8 mouse cellular contexts compared by ENCODE assay signal in the genomic region with DNA sequence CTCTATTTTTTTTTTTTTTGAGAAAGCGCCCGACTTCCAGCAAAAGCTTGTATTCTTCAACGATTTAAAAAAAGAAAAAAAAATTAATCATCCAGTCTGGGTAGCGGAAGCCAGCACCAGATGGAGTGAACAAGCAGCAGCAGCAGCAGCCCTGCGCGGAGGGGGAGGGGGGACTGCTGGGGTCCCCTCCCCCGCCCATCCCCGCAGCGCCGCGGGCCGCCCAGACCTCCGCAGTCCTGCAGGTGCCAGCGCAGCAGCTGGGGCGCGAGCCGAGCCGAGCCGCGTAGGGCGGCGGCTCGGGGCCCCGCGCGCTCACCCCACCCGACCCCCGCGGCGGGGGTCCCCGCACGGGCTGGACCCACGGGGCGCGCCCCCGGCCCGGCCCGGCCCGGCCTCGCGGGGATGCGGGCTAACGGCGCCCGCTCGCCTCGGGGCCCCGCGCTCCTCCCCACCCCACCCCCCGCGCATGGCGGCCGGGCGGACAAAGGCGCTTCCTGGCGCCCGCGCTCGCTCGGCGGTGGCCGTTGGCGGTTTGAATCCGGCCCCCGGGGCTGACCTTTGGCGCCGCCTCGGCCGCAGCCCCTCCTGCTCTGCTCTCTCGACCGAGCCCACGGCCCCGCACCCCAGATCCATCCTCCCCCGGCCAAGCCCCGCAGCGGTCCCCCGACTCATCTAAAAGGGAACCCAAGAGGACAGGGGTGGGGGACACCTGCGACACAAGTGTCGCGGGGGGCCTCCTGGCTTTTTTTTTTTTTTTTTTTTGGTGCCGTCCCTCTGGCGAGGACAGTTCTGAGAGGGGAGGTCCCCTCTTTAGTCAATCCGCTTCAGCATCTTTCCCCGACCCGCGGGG. TPM values are rescaled to one million over a fixed set of nuclear protein-coding genes. Genes with fewer than 3 reads are reported as not detected.
DNase-seq lines count a peak whose midpoint lies in the region; ATAC-seq lines count a peak whose summit lies in the region.

No protein-coding gene starts in this region.

- no peaks in the 10 kb centered on the region for H3K36me3 ChIP-seq in forebrain, embryonic 15.5 days
- peaks cover 27% of the 10 kb centered on the region for H3K36me3 ChIP-seq in hindbrain, embryonic 10.5 days
- H3K36me3 ChIP-seq in macrophage (ENCODE audit: inconsistent target), result no peaks in the 10 kb centered on the region

- peak overlapping the region; percentile 96 for H3K4me3 ChIP-seq in forebrain, embryonic 15.5 days
- H3K4me3 ChIP-seq in hindbrain, embryonic 10.5 days, result peak overlapping the region; percentile 84
- peak overlapping the region; percentile 84 for H3K4me3 ChIP-seq in macrophage (ENCODE audit: inconsistent target)

- no peaks in the 10 kb centered on the region for H3K27me3 ChIP-seq in forebrain, embryonic 15.5 days
- H3K27me3 ChIP-seq in hindbrain, embryonic 10.5 days (ENCODE audit: insufficient read depth, poor library complexity, severe bottlenecking), result no peaks in the 10 kb centered on the region

- H3K9me3 ChIP-seq in forebrain, embryonic 15.5 days, result no peaks in the 10 kb centered on the region
- no peaks in the 10 kb centered on the region for H3K9me3 ChIP-seq in hindbrain, embryonic 10.5 days

- peak; percentile 86 for ATAC-seq in forebrain, embryonic 15.5 days (replicated peaks)

- under 1% methylated on average over 58 of the region's 86 CpGs for WGBS in forebrain, embryonic 15.5 days
- under 1% methylated on average over 86 of the region's 86 CpGs for WGBS in hindbrain, embryonic 10.5 days
- 2% methylated on average over 56 of the region's 86 CpGs for WGBS in macrophage (ENCODE audit: missing documents)

- H3K27ac ChIP-seq in forebrain, embryonic 15.5 days (replicated peaks), result peak overlapping the region; percentile 99
- peak overlapping the region; percentile 100 for H3K27ac ChIP-seq in hindbrain, embryonic 10.5 days
- H3K27ac ChIP-seq in macrophage, result peak overlapping the region; percentile 92

- peak; percentile 67 for DNase-seq in MN1 (ENCODE audit: low spot score)
- DNase-seq in cerebellum, adult 11-12 months, result peak; percentile 81
- DNase-seq in hindbrain, embryonic 10.5 days (ENCODE audit: low spot score), result peak; percentile 76
- peak; percentile 73 to 74 for DNase-seq in layer of hippocampus, postnatal 36 days
- peak; percentile 78 for DNase-seq in right cerebral cortex, postnatal 14 days
- peak; percentile 65 for DNase-seq in urinary bladder, postnatal 14 days (ENCODE audit: low spot score)

- peak overlapping the region; percentile 100 for H3K9ac ChIP-seq in forebrain, embryonic 15.5 days (replicated peaks)

- peaks cover 45% of the 10 kb centered on the region for H3K4me1 ChIP-seq in forebrain, embryonic 15.5 days
- peaks cover 49% of the 10 kb centered on the region for H3K4me1 ChIP-seq in hindbrain, embryonic 10.5 days (replicated peaks)

- H3K79me2 ChIP-seq in macrophage (ENCODE audit: inconsistent target), result peaks cover 51% of the 10 kb centered on the region

- peak overlapping the region; percentile 70 for H3K4me2 ChIP-seq in forebrain, embryonic 15.5 days (replicated peaks)

RNA-seq across cellular contexts. Expression of a gene that starts 0.6 kb away (rescaled TPM):
- 1,787 and 1,813 TPM in 2 replicates for polyA plus RNA-seq in forebrain, embryonic 15.5 days (2015; fragmentation: Nextera tagmentation; extraction: Ambion mirVana)
- polyA plus RNA-seq in hindbrain, embryonic 10.5 days (2016; fragmentation: Nextera tagmentation; extraction: Ambion mirVana), result 1,143 and 1,193 TPM in 2 replicates
- 1,000 to 10,000 TPM; 2,120 to 2,282 TPM for total RNA-seq in layer of hippocampus, postnatal 36 days (2021)
- total RNA-seq in macrophage (2018; cell fraction: chromatin; rRNA removed), result 100 to 1,000 TPM in 4 of 26 experiments, 10 to 100 TPM in 22; 38.3 to 133 (median 72.0) TPM
- 100 to 1,000 TPM; 350 to 760 (median 532) TPM for total RNA-seq in macrophage (2018; cell fraction: cytosol; rRNA removed)
- 100 to 1,000 TPM; 119 to 311 (median 172) TPM for total RNA-seq in macrophage (2018; cell fraction: nucleus; rRNA removed)
- polyA plus RNA-seq in macrophage (2018), result 716 to 1,639 TPM (median 783 TPM) in 3 replicates

RNA-seq across cellular contexts. Expression of a gene that starts 18.6 kb away (rescaled TPM):
- polyA plus RNA-seq in forebrain, embryonic 15.5 days (2015; fragmentation: Nextera tagmentation; extraction: Ambion mirVana), result not detected in 2 replicates
- polyA plus RNA-seq in hindbrain, embryonic 10.5 days (2016; fragmentation: Nextera tagmentation; extraction: Ambion mirVana), result not detected in 2 replicates
- not detected for total RNA-seq in layer of hippocampus, postnatal 36 days (2021)
- total RNA-seq in macrophage (2018; cell fraction: chromatin; rRNA removed), result not detected
- not detected for total RNA-seq in macrophage (2018; cell fraction: cytosol; rRNA removed)
- total RNA-seq in macrophage (2018; cell fraction: nucleus; rRNA removed), result not detected
- not detected in 3 replicates for polyA plus RNA-seq in macrophage (2018)

Comparison
In these comparisons a context has a peak if more than half of its experiments do, and no peak if none do; other contexts are left out.
1. Peak in every context shown above with its lines: DNase-seq, ATAC-seq, H3K4me3 ChIP-seq and H3K27ac ChIP-seq.